Mouse (Mus musculus) hindbrain, embryonic 10.5 days (tissue): ENCODE results near the gene Snx25. TPM values are rescaled to one million over a fixed set of nuclear protein-coding genes. Genes with fewer than 3 reads are reported as not detected.

Source experiments
- DNase-seq: peaks from one replicate; pipeline ENCODE4 v3.0.0-alpha.2; 2017; ENCODE audit warnings: low spot score
- H3K27ac ChIP-seq: fragments of 300-500 bp; sonication (generic); 2 replicates; pipeline ENCODE4 v1.5.1; 2016; ENCODE audit warnings: mild to moderate bottlenecking, moderate library complexity
- H3K27me3 ChIP-seq: fragments of 300-500 bp; sonication (generic); 2 replicates; pipeline ENCODE4 v1.6.1; 2016; ENCODE audit warnings: mild to moderate bottlenecking; ENCODE audit not compliant: poor library complexity, insufficient read depth, severe bottlenecking
- H3K36me3 ChIP-seq: fragments of 300-500 bp; sonication (generic); 2 replicates; pipeline ENCODE4 v1.6.1; 2016; ENCODE audit warnings: mild to moderate bottlenecking, moderate library complexity
- H3K4me1 ChIP-seq: fragments of 300-500 bp; sonication (generic); replicated peaks from 2 replicates; pipeline ENCODE4 v1.6.1; 2016; ENCODE audit warnings: mild to moderate bottlenecking
- H3K4me3 ChIP-seq: fragments of 300-500 bp; sonication (generic); 2 replicates; pipeline ENCODE4 v1.5.1; 2016; ENCODE audit warnings: mild to moderate bottlenecking, moderate library complexity
- H3K9me3 ChIP-seq: fragments of 300-500 bp; sonication (generic); 2 replicates; pipeline ENCODE4 v1.6.1; 2016; ENCODE audit warnings: mild to moderate bottlenecking, moderate library complexity
- WGBS: fragments of 180-500 bp; shearing (Covaris S2); methylation state at CpG from one replicate; pipeline ENCODE4 v1.1.7; 2016; 5-methylcytosine and 5-hydroxymethylcytosine counted together
- polyA plus RNA-seq: library from polyadenylated mRNA; unstranded; fragments of >200 nt; fragmentation: Nextera tagmentation; extraction: Ambion mirVana; gene quantifications from 2 replicates; pipeline ENCODE4 v1.2.1, GENCODE M21; 2016

The Snx25 gene
- polyA plus RNA-seq, 1 experiment from 2014 or later = 2.9 TPM

DNA sequence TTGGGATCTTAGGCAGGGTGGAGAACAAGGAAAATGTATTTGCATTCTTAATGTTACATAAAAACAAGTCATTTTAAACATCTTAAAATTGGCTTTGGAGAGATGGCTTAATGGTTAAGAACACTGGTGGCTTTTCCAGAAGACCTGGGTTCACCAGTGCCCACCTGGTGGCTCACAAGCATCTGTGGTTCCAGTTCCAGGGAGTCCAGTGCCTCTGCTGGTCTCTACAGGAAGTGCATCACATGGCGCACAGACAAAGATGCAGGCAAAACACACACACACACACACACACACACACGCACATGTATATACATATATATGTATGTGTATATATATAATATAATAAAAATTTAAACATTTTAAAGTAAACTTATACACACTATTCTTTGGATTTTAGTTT, 157.8 kb downstream of the Snx25 start:
- DNase-seq = no peak
- no peak overlapping the region for H3K4me3 ChIP-seq
- peaks cover 10% of the 10 kb centered on the region for H3K4me1 ChIP-seq
- WGBS = 95% methylated on average over 2 of the region's 2 CpGs
- no peaks in the 10 kb centered on the region for H3K27me3 ChIP-seq
- no peaks in the 10 kb centered on the region for H3K9me3 ChIP-seq
- H3K27ac ChIP-seq = no peak overlapping the region
- peaks cover 44% of the 10 kb centered on the region for H3K36me3 ChIP-seq

DNA sequence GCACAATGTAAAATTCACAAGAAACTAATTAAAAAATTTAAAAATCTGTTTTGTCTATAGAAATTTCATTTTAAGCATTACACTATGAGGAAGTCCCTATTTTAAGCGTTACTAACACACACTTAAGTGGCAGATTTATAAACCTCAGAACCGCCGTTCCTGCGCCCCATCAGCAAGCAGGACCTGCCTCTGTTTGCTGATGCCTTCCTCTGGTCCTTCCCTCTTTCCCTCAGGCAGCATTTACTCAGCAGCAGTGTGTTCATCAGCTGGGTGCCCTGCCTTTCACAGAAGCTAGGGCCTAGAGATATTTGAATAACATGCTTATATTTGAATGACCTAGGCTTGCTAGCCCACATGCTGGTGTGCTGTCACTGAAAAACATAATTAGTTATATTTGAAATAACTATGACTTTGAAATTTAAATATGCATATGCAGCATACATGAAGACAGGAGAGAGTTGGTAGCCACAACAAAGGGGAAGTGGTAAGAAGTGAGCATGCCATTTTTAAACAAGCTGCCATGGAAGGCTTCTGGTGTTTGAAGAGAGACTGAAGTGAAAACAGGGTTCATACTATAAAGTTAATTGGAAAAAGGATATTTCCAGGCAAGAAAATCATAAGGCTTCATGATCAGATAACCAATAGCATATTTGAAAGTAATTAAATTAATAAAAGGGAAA, 161.2 kb downstream of the Snx25 start:
- no peak overlapping the region for H3K4me3 ChIP-seq
- WGBS = 95% methylated on average over 4 of the region's 4 CpGs

DNA sequence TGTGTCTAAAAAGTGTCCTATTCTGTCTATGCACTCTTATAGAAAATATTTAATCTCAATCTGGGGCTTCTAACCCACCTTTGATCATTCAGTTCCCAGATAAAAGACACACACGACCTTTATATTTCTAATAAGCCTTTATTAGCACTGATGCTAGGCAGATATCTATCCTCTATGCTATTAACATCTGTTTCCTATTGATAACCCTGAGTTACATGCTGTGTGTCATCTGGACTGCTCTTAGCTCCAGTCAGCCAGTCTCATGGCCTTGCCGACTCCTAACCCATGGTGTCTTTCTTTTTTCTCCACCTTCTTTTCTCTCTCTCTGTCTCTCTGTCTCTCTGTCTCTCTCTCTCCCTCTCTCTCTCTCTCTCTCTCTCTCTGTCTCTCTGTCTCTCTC, 163.8 kb downstream of the Snx25 start:
- WGBS = 63% methylated on average over 2 of the region's 2 CpGs
- Histone ChIP-seq H3K36me3 (peaks cover 51% of the 10 kb centered on the region), H3K4me3 (no peak overlapping the region), H3K9me3 (no peaks in the 10 kb centered on the region), H3K27me3 (no peaks in the 10 kb centered on the region), H3K27ac (no peak overlapping the region), H3K4me1 (no peaks in the 10 kb centered on the region)
- no peak for DNase-seq

More for the DNA sequence above, 161.2 kb downstream of the Snx25 start:
- DNase-seq = no peak
- no peaks in the 10 kb centered on the region for H3K27me3 ChIP-seq
- no peaks in the 10 kb centered on the region for H3K4me1 ChIP-seq
- peaks cover 44% of the 10 kb centered on the region for H3K36me3 ChIP-seq
- no peak overlapping the region for H3K27ac ChIP-seq
- no peaks in the 10 kb centered on the region for H3K9me3 ChIP-seq

DNA sequence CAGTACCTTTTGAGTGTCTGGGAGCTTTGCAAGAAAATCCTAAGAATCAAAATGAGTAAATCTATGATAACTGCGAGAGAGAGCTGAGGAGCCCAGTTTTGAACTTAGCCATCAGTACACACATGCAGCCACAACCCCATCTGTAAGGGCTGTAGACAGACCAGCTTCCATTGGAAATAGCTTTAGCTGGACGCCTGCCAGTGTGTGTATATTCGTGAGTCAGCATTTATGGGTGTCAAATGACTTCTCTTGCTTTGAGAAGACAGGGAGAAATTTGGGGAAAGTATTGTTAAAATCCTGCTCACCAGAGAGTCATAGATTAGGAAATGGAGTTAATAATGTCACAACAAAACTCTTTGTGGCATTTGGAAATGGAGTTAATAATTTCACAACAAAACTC, 165.3 kb downstream of the Snx25 start:
- Histone ChIP-seq H3K27ac (no peak overlapping the region), H3K4me1 (no peaks in the 10 kb centered on the region), H3K27me3 (no peaks in the 10 kb centered on the region), H3K9me3 (no peaks in the 10 kb centered on the region), H3K4me3 (no peak overlapping the region), H3K36me3 (peaks cover 65% of the 10 kb centered on the region)
- no peak for DNase-seq
- 91% methylated on average over 3 of the region's 3 CpGs for WGBS

Other genes starting within 250 kb of the Snx25 start
- not detected in 2 replicates for gene Ccdc110, start 217.5 kb downstream of the Snx25 start, polyA plus RNA-seq
- gene 1700029J07Rik, start 176.9 kb downstream of the Snx25 start, polyA plus RNA-seq = 3.8 and 4.5 TPM in 2 replicates
- gene Ufsp2, start 176.6 kb downstream of the Snx25 start, polyA plus RNA-seq = 49.0 and 60.8 TPM in 2 replicates
- gene Lrp2bp, start 152.9 kb downstream of the Snx25 start, polyA plus RNA-seq = 0.10 and 0.26 TPM in 2 replicates
- 18.6 and 19.0 TPM in 2 replicates for gene Ankrd37, start 146.5 kb downstream of the Snx25 start, polyA plus RNA-seq
- gene Cfap97, start 388 bp downstream of the Snx25 start, polyA plus RNA-seq = 14.9 and 19.8 TPM in 2 replicates
- gene Slc25a4, start 59.1 kb upstream of the Snx25 start, polyA plus RNA-seq = 504 and 541 TPM in 2 replicates
- 0.27 and 0.41 TPM in 2 replicates for gene Helt, start 142.5 kb upstream of the Snx25 start, polyA plus RNA-seq